Mouse (Mus musculus) lung, postnatal 0 days (tissue): ENCODE data around the gene Bckdhb. TPM values are rescaled to one million over a fixed set of nuclear protein-coding genes. Genes with fewer than 3 reads are reported as not detected.

Source experiments
- ATAC-seq: fragments of 200-750 bp; cut with Nextera tagmentation; 2 replicates; pipeline ENCODE4 v1.8.0; 2017; ENCODE audit warnings: moderate library complexity
- DNase-seq: peaks from one replicate; pipeline ENCODE4 v3.0.0-alpha.2; 2016; ENCODE audit warnings: low spot score
- H3K27ac ChIP-seq: fragments of 300-500 bp; sonication (generic); 2 replicates; pipeline ENCODE4 v1.5.1; 2014; ENCODE audit warnings: antibody characterized with exemption, mild to moderate bottlenecking, low read length, mixed read lengths
- H3K27me3 ChIP-seq: fragments of 300-500 bp; sonication (generic); replicated peaks from 2 replicates; pipeline ENCODE4 v1.6.1; 2014; ENCODE audit warnings: low read length, mixed read lengths; ENCODE audit not compliant: insufficient read depth
- H3K36me3 ChIP-seq: fragments of 300-500 bp; sonication (generic); 2 replicates; pipeline ENCODE4 v1.6.1; 2014; ENCODE audit warnings: low read length, mixed read lengths; ENCODE audit not compliant: insufficient read depth
- H3K4me1 ChIP-seq: fragments of 300-500 bp; sonication (generic); 2 replicates; pipeline ENCODE4 v1.6.1; 2014; ENCODE audit warnings: antibody characterized with exemption, low read depth, low read length, mixed read lengths; ENCODE audit not compliant: insufficient read depth
- H3K4me2 ChIP-seq: fragments of 300-500 bp; sonication (generic); replicated peaks from 2 replicates; pipeline ENCODE4 v1.6.1; 2014; ENCODE audit warnings: low read depth, mild to moderate bottlenecking, low read length, moderate library complexity, mixed read lengths
- H3K4me3 ChIP-seq: fragments of 300-500 bp; sonication (generic); 2 replicates; pipeline ENCODE4 v1.5.1; 2014; ENCODE audit warnings: low read depth, low read length
- H3K9ac ChIP-seq: fragments of 300-500 bp; sonication (generic); replicated peaks from 2 replicates; pipeline ENCODE4 v1.6.1; 2014; ENCODE audit warnings: low read depth, mild to moderate bottlenecking
- H3K9me3 ChIP-seq: fragments of 300-500 bp; sonication (generic); 2 replicates; pipeline ENCODE4 v1.6.1; 2016; ENCODE audit warnings: low read length, mixed read lengths
- CTCF ChIP-seq: IDR thresholded peaks from 2 replicates; pipeline ENCODE4 v1.5.1; 2016; ENCODE audit warnings: antibody characterized with exemption, mild to moderate bottlenecking
- EP300 ChIP-seq: IDR thresholded peaks from 2 replicates; pipeline ENCODE4 v1.6.1; 2016; ENCODE audit warnings: antibody characterized with exemption, mild to moderate bottlenecking, control low read depth
- WGBS: fragments of 180-500 bp; shearing (Covaris S2); extraction: QIAGEN DNeasy Blood & Tissue Kit; methylation state at CpG from one replicate; pipeline ENCODE4 v1.1.7; 2014; 5-methylcytosine and 5-hydroxymethylcytosine counted together
- polyA plus RNA-seq: library from polyadenylated mRNA; unstranded; fragments of >200 nt; fragmentation: Nextera tagmentation; extraction: Ambion mirVana; gene quantifications from 2 replicates; pipeline ENCODE4 v1.2.1, GENCODE M21; 2015

The Bckdhb gene
- polyA plus RNA-seq, 1 experiment from 2014 or later = 11.8 TPM

GRCm38 (mm10) chr9:84044136-84044535 is 119.2 kb downstream of the Bckdhb start:
- no peaks in the 10 kb centered on the region for H3K36me3 ChIP-seq
- no peak overlapping the region for H3K9ac ChIP-seq
- no peaks in the 10 kb centered on the region for H3K9me3 ChIP-seq
- TF ChIP-seq EP300 (no peak), CTCF (no peak)
- DNase-seq = no peak
- no peak overlapping the region for H3K27ac ChIP-seq
- H3K4me1 ChIP-seq = no peaks in the 10 kb centered on the region
- 93% methylated on average over 6 of the region's 6 CpGs for WGBS
- no peak overlapping the region for H3K4me2 ChIP-seq
- ATAC-seq = no peak
- H3K27me3 ChIP-seq = no peaks in the 10 kb centered on the region
- H3K4me3 ChIP-seq = no peak overlapping the region

GRCm38 (mm10) chr9:84045632-84046031 is 120.7 kb downstream of the Bckdhb start:
- 95% methylated on average over 2 of the region's 2 CpGs for WGBS
- TF ChIP-seq EP300 (no peak), CTCF (no peak)
- Histone ChIP-seq H3K36me3 (no peaks in the 10 kb centered on the region), H3K4me2 (no peak overlapping the region), H3K27me3 (no peaks in the 10 kb centered on the region), H3K4me3 (no peak overlapping the region), H3K9me3 (no peaks in the 10 kb centered on the region), H3K4me1 (no peaks in the 10 kb centered on the region), H3K27ac (no peak overlapping the region), H3K9ac (no peak overlapping the region)
- ATAC-seq (no peak), DNase-seq (no peak)

GRCm38 (mm10) chr9:84046334-84046733 is 121.4 kb downstream of the Bckdhb start:
- Histone ChIP-seq H3K4me3 (no peak overlapping the region), H3K4me2 (no peak overlapping the region), H3K9ac (no peak overlapping the region), H3K27me3 (no peaks in the 10 kb centered on the region), H3K9me3 (no peaks in the 10 kb centered on the region), H3K4me1 (no peaks in the 10 kb centered on the region), H3K27ac (no peak overlapping the region), H3K36me3 (no peaks in the 10 kb centered on the region)
- TF ChIP-seq EP300 = no peak
- no peak for TF ChIP-seq CTCF
- no peak for ATAC-seq
- no peak for DNase-seq
- WGBS = 89% methylated on average over 8 of the region's 12 CpGs

- DNase-seq (no peak), ATAC-seq (no peak)
- no peaks in the 10 kb centered on the region for H3K4me1 ChIP-seq
- H3K27me3 ChIP-seq = no peaks in the 10 kb centered on the region
- TF ChIP-seq EP300 (no peak), CTCF (no peak)
- no peaks in the 10 kb centered on the region for H3K9me3 ChIP-seq
- no peak overlapping the region for H3K27ac ChIP-seq
- H3K9ac ChIP-seq = no peak overlapping the region
- H3K36me3 ChIP-seq = no peaks in the 10 kb centered on the region
- H3K4me2 ChIP-seq = no peak overlapping the region
- WGBS = 67% methylated on average over 4 of the region's 4 CpGs
- no peak overlapping the region for H3K4me3 ChIP-seq
Measured at GRCm38 (mm10) chr9:84046961-84047360, 122.0 kb downstream of the Bckdhb start.

- no peak for ATAC-seq
- H3K4me2 ChIP-seq = no peak overlapping the region
- H3K27ac ChIP-seq = no peak overlapping the region
- no peak overlapping the region for H3K9ac ChIP-seq
- H3K27me3 ChIP-seq = no peaks in the 10 kb centered on the region
- no peaks in the 10 kb centered on the region for H3K36me3 ChIP-seq
- no peak overlapping the region for H3K4me3 ChIP-seq
- no peaks in the 10 kb centered on the region for H3K9me3 ChIP-seq
- no peaks in the 10 kb centered on the region for H3K4me1 ChIP-seq
- DNase-seq = no peak
- 49% methylated on average over 3 of the region's 3 CpGs for WGBS
- TF ChIP-seq EP300 (no peak), CTCF (no peak)
Measured at GRCm38 (mm10) chr9:84047436-84047835, 122.5 kb downstream of the Bckdhb start.

- no peak overlapping the region for H3K4me3 ChIP-seq
- no peak overlapping the region for H3K9ac ChIP-seq
- H3K27me3 ChIP-seq = no peaks in the 10 kb centered on the region
- ATAC-seq (no peak), DNase-seq (no peak)
- TF ChIP-seq EP300 = no peak
- TF ChIP-seq CTCF = no peak
- WGBS = 50% methylated on average over 1 of the region's 1 CpGs
- H3K9me3 ChIP-seq = no peaks in the 10 kb centered on the region
- no peaks in the 10 kb centered on the region for H3K36me3 ChIP-seq
- H3K4me1 ChIP-seq = no peaks in the 10 kb centered on the region
- H3K27ac ChIP-seq = no peak overlapping the region
- H3K4me2 ChIP-seq = no peak overlapping the region
Measured at GRCm38 (mm10) chr9:84049142-84049541, 124.2 kb downstream of the Bckdhb start.

- Histone ChIP-seq H3K4me2 (no peak overlapping the region), H3K4me3 (no peak overlapping the region), H3K27ac (no peak overlapping the region), H3K27me3 (no peaks in the 10 kb centered on the region), H3K36me3 (no peaks in the 10 kb centered on the region), H3K9me3 (no peaks in the 10 kb centered on the region), H3K4me1 (no peaks in the 10 kb centered on the region), H3K9ac (no peak overlapping the region)
- ATAC-seq (no peak), DNase-seq (no peak)
- no peak for TF ChIP-seq CTCF
- TF ChIP-seq EP300 = no peak
- 77% methylated on average over 18 of the region's 18 CpGs for WGBS
Measured at GRCm38 (mm10) chr9:84050867-84051635, 126.1 kb downstream of the Bckdhb start.
